Mouse (Mus musculus) lung, adult 10 weeks (tissue): Measurements from ENCODE around the gene Emp3. TPM values are rescaled to one million over a fixed set of nuclear protein-coding genes. Genes with fewer than 3 reads are reported as not detected.

Source experiments
- polyA plus RNA-seq: library from polyadenylated mRNA; stranded (reverse); fragments of 350-450 nt; fragmentation: Illumina TruSeq; extraction: RNeasy Lipid Tissue Mini Kit (QIAGEN cat#74804); gene quantifications from one replicate; pipeline ENCODE4 v1.2.3, GENCODE M21; 2014; ENCODE audit warnings: low read depth, low replicate concordance; ENCODE audit not compliant: insufficient read depth

Emp3 gene
- polyA plus RNA-seq: 138 TPM

DNA sequence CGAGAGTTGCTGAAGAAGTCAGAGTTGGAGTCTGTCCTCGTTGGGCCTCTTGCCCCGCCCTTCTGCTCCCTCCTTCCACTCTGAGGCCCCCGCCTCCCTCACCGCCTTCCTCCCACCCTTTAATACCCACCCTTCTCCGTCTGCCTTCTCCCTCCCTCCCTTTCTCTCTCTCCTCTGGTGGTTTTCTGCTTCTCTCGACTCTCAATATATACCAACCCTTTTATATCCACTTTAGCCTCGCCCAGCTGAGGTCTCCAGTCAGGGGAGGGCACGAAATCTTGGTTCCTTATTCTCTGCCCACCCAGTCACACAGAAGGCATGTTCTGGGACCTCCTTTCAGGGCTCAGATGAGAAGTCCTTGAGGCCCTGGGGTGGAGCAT lies at the start of gene Emp3:
Gene Emp3, minus strand, starts transcription at position 163 of the 380 bp plus-strand sequence.

DNA sequence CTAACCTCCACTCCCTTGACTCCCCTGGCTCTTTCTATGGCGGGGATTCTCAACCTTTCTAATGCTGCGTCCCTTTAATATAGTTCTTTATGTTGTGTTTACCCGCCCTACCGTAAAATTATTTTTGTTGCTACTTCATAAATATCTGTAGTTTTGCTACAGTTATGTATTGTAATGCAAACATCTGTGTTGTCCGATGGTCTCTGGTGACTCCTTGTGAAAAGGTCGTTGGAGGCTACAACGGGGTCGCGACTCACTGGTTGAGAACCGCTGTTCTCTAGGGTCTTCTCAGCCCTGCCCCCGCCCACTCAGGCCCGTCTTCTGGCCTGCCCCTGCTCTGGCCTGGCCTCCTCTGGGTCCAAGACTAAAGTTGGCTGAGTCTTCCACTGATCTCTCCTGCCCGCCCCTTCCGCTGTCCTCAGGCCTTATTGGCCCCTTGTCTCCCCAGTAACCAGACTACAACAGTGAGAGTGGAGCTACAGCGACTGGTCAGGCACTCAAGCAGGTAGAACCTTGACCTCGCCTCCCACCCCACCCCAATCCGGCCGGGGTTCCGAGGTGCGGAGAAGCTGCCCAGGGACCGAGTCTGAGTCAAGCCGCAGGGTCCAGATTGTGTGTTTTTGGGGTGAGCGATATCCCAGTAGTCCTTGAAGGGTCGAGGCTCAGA lies 2.7 kb upstream of the Emp3 start, which contains the start of gene Ccdc114:
Gene Ccdc114, plus strand, starts transcription at position 311 of the 667 bp plus-strand sequence.

DNA sequence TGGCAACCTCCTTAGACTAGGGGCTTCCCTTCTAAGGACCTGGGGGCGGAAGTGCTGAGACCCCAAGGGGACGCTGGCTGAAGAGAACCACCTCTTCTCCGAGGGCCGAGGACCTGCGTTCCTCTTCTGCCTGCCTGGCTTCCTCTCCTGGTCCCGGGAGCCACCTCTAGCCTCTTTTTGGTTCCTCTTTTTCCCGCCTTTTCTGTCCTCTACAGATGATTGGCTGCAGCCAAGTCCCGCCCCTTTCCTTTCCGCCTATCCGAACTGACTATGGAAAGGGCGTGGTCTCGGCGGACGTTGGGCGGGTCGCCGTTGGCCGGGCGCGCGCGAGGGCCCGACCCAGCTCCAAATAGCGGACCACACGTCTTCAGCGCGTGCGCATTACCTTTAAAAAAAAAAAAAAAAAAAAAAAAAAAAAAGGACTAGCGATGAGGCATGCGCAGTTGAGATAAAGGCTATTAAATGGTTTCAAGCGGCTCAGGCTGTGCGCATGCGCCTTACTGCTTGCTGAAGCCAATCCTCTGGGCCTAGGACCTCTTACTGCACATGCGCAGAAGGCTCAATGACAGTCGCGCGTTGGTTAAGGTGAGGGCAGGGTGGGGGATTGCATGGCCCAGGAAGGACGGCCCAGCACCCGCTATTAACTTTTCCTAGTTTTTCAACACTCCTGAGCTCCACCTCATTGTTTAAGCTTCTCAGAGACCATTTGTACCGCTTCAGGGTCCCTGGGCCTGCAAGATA lies 24.5 kb downstream of the Emp3 start, which contains the start of the genes Syngr4 and Tmem143:
Gene Syngr4, minus strand, starts transcription at position 198 of the 741 bp plus-strand sequence.
Gene Tmem143, plus strand, starts transcription at position 425 of the 741 bp plus-strand sequence.

DNA sequence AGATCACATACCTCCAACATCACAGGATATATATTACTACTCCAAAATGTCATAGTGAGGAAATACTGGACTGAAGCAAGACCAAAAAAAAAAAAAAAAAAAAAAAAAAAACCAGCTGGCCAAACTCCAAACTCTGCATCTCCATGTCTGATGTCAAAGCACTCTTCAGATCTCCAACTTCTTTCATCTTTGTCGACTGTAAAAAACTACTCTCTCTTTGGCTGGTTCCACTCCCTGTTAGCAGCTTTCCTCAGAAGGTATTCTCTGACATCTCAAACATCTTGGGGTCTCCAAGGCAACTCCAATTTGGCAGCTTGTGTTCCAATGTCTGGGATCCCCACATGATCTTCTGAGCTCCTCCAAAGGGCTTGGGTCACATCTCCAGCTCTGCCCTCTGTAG lies 42.9 kb downstream of the Emp3 start, which contains the start of gene Grin2d:
Gene Grin2d, minus strand, starts transcription at position 101 of the 400 bp plus-strand sequence.

DNA sequence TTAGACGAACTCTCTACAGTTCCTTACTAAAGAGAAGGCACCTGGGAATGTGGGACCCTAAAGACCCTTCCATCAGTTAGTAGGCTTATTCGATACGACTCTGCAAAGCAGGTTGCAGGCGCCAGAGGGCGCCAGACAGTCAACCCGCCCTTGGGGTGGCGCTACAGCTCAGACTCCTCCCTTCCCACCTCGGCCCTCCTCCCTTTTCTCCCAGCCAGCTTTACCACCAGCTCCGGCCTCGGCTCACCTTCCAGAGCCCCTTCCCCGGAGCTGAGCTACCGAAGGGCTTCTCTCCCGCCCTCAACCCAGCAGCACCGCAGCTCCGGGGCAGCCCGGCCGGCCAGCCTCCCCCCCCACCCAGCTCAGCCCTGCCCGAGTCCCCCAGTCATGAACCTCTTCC lies 48.6 kb downstream of the Emp3 start, which contains the start of gene Kdelr1:
Gene Kdelr1, plus strand, starts transcription at position 149 of the 400 bp plus-strand sequence.

Other genes starting within 250 kb of the Emp3 start
- 0.75 TPM for gene Ntn5, start 237.4 kb downstream of the Emp3 start, polyA plus RNA-seq
- 0.90 TPM for gene Sec1, start 227.0 kb downstream of the Emp3 start, polyA plus RNA-seq
- gene Car11, start 221.6 kb downstream of the Emp3 start, polyA plus RNA-seq: 1.7 TPM
- 6.5 TPM for gene Dbp, start 216.3 kb downstream of the Emp3 start, polyA plus RNA-seq
- gene Rpl18, start 205.9 kb downstream of the Emp3 start, polyA plus RNA-seq: 1,283 TPM
- 16.2 TPM for gene Sphk2, start 203.4 kb downstream of the Emp3 start, polyA plus RNA-seq
- gene Fam83e, start 200.2 kb downstream of the Emp3 start, polyA plus RNA-seq: 3.8 TPM
- not detected for gene Spaca4, start 195.6 kb downstream of the Emp3 start, polyA plus RNA-seq
- 0.09 TPM for gene Lmtk3, start 137.7 kb downstream of the Emp3 start, polyA plus RNA-seq
- 2.2 TPM for gene Sult2b1, start 136.7 kb downstream of the Emp3 start, polyA plus RNA-seq
- 73.8 TPM for gene Cyth2, start 106.8 kb downstream of the Emp3 start, polyA plus RNA-seq
- gene Kcnj14, start 96.6 kb downstream of the Emp3 start, polyA plus RNA-seq: not detected
- 10.2 TPM for gene Grwd1, start 90.5 kb downstream of the Emp3 start, polyA plus RNA-seq
- 108 TPM for gene Kdelr1, start 48.6 kb downstream of the Emp3 start, polyA plus RNA-seq
- 0.46 TPM for gene Grin2d, start 43.0 kb downstream of the Emp3 start, polyA plus RNA-seq
- not detected for gene Syngr4, start 24.7 kb downstream of the Emp3 start, polyA plus RNA-seq
- 8.7 TPM for gene Tmem143, start 24.5 kb downstream of the Emp3 start, polyA plus RNA-seq
- gene Ccdc114, start 2.7 kb upstream of the Emp3 start, polyA plus RNA-seq: 3.5 TPM
- 0.27 TPM for gene Abcc6, start 108.9 kb upstream of the Emp3 start, polyA plus RNA-seq
- 19.0 TPM for gene Nomo1, start 112.3 kb upstream of the Emp3 start, polyA plus RNA-seq
- gene Kcnj11, start 179.4 kb upstream of the Emp3 start, polyA plus RNA-seq: 1.1 TPM